Comparison of ENCODE assay signal across 15 mouse cellular contexts in the genomic region with DNA sequence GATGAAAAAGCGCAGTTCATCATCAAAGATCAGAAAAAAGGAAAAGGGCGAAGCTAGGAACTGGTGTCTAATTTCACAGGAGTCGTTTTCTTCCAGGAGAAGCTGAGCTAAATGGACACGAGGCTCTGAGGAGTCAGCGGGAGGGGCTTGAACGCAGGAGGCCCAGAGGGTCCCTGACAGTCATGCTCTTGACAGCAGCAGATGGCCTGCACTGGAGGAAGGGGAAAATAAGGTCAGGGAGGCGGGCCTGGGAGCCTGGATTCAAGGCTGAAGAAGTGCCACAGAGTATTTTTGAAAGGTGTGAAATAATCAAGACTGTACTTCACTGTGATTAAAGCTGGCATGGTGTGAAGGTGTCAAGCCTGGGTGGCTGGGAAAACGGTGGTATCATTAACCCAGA.
DNase-seq lines count a peak whose midpoint lies in the region; ATAC-seq lines count a peak whose summit lies in the region.
"Had no signal": no experiment of that assay in that cellular context is flagged by ENCODE, and none has a peak within 500 bp of the region (broad histone marks: within the 10 kb centered on the region; RNA-seq: fewer than 3 reads in every experiment).

No protein-coding gene starts in this region.

- H3K4me1 ChIP-seq in kidney, embryonic 16.5 days (ENCODE audit: insufficient read depth, low read length): no peaks in the 10 kb centered on the region
- 0 out of 2 replicates have a peak, but pooled peaks cover 2% of the 10 kb centered on the region for H3K4me1 ChIP-seq in forebrain, embryonic 16.5 days (replicated peaks; ENCODE audit: control insufficient read depth, insufficient read depth, low read length)
- 0 out of 2 replicates have a peak, but pooled peaks cover 3% of the 10 kb centered on the region for H3K4me1 ChIP-seq in midbrain, embryonic 14.5 days (ENCODE audit: control insufficient read depth, insufficient read depth, low read length)
- H3K4me1 ChIP-seq: embryonic facial prominence, embryonic 13.5 days had no signal

- no peak overlapping the region for H3K4me3 ChIP-seq in kidney, embryonic 16.5 days (ENCODE audit: low read length)
- no peak overlapping the region for H3K4me3 ChIP-seq in forebrain, embryonic 16.5 days (replicated peaks; ENCODE audit: low read length)
- no peak overlapping the region for H3K4me3 ChIP-seq in midbrain, embryonic 14.5 days (replicated peaks; ENCODE audit: low read depth, low read length)
- H3K4me3 ChIP-seq: embryonic facial prominence, embryonic 13.5 days; gastrocnemius, adult 2 months; heart, embryonic 13.5 days had no signal

- 14% methylated on average over 8 of the region's 8 CpGs for WGBS in kidney, embryonic 16.5 days
- WGBS in forebrain, embryonic 16.5 days: 27% methylated on average over 8 of the region's 8 CpGs
- 33% methylated on average over 8 of the region's 8 CpGs for WGBS in midbrain, embryonic 14.5 days

- no peak for DNase-seq in kidney, adult 11 months
- peak; percentile 81 for DNase-seq in embryo, embryonic 10 days (ENCODE audit: low spot score)
- DNase-seq in midbrain, embryonic 14.5 days: peak; percentile 34
- DNase-seq in urinary bladder, postnatal 36 days (ENCODE audit: low spot score in 2 of 2): no peak
- DNase-seq in lung, postnatal 14 days: no peak
- DNase-seq: gastrocnemius, adult 2 months; lung, postnatal 36 days; right cerebral cortex, adult 18-20 months; thymus, postnatal 4 days had no signal

- H3K27me3 ChIP-seq in kidney, embryonic 16.5 days (ENCODE audit: insufficient read depth, low read length): no peaks in the 10 kb centered on the region
- no peaks in the 10 kb centered on the region for H3K27me3 ChIP-seq in forebrain, embryonic 16.5 days (replicated peaks; ENCODE audit: control insufficient read depth, insufficient read depth, low read length)
- H3K27me3 ChIP-seq in midbrain, embryonic 14.5 days (ENCODE audit: control insufficient read depth, insufficient read depth, low read length): no peaks in the 10 kb centered on the region
- H3K27me3 ChIP-seq: embryonic facial prominence, embryonic 13.5 days; heart, embryonic 13.5 days had no signal

- no peak overlapping the region for H3K27ac ChIP-seq in kidney, embryonic 16.5 days (ENCODE audit: low read length)
- H3K27ac ChIP-seq in forebrain, embryonic 16.5 days (ENCODE audit: low read length): no peak overlapping the region
- no peak overlapping the region for H3K27ac ChIP-seq in midbrain, embryonic 14.5 days (replicated peaks; ENCODE audit: low read depth, low read length)
- H3K27ac ChIP-seq: embryonic facial prominence, embryonic 13.5 days; gastrocnemius, adult 2 months; heart, embryonic 13.5 days had no signal

- no peaks in the 10 kb centered on the region for H3K9me3 ChIP-seq in kidney, embryonic 16.5 days (ENCODE audit: low read length)
- no peaks in the 10 kb centered on the region for H3K9me3 ChIP-seq in forebrain, embryonic 16.5 days (ENCODE audit: control insufficient read depth, low read length)
- no peaks in the 10 kb centered on the region for H3K9me3 ChIP-seq in midbrain, embryonic 14.5 days (ENCODE audit: control insufficient read depth, low read length)
- H3K9me3 ChIP-seq: embryonic facial prominence, embryonic 13.5 days; heart, embryonic 13.5 days had no signal

- peak; percentile 42; the same call in 1 of the 2 replicates for ATAC-seq in kidney, embryonic 16.5 days (ENCODE audit: low FRiP score, low TSS enrichment)
- peak; percentile 93 for ATAC-seq in forebrain, embryonic 16.5 days
- peak; percentile 37; the same call in 1 of the 2 replicates for ATAC-seq in midbrain, embryonic 14.5 days (ENCODE audit: low FRiP score, low TSS enrichment)
- no peak for ATAC-seq in erythroid progenitor cell, adult 5-6 weeks (replicated peaks; ENCODE audit: low FRiP score, poor library complexity, severe bottlenecking)
- ATAC-seq: inflammation-experienced regulatory T-cells, adult 6 months had no signal

- H3K9ac ChIP-seq in kidney, embryonic 16.5 days (replicated peaks; ENCODE audit: low read length): no peak overlapping the region
- H3K9ac ChIP-seq in forebrain, embryonic 16.5 days (replicated peaks; ENCODE audit: low read depth, low read length): no peak overlapping the region
- H3K9ac ChIP-seq in midbrain, embryonic 14.5 days (replicated peaks; ENCODE audit: low read length): no peak overlapping the region
- H3K9ac ChIP-seq: embryonic facial prominence, embryonic 13.5 days; heart, embryonic 13.5 days had no signal

- H3K36me3 ChIP-seq in kidney, embryonic 16.5 days (ENCODE audit: insufficient read depth, low read length): no peaks in the 10 kb centered on the region
- H3K36me3 ChIP-seq in forebrain, embryonic 16.5 days (ENCODE audit: control insufficient read depth, insufficient read depth): no peaks in the 10 kb centered on the region
- no peaks in the 10 kb centered on the region for H3K36me3 ChIP-seq in midbrain, embryonic 14.5 days (ENCODE audit: control insufficient read depth, insufficient read depth, low read length)
- H3K36me3 ChIP-seq: embryonic facial prominence, embryonic 13.5 days; heart, embryonic 13.5 days had no signal

- no peak overlapping the region for H3K4me2 ChIP-seq in kidney, embryonic 16.5 days (replicated peaks; ENCODE audit: low read depth, low read length)
- H3K4me2 ChIP-seq in forebrain, embryonic 16.5 days (ENCODE audit: low read length): no peak overlapping the region
- no peak overlapping the region for H3K4me2 ChIP-seq in midbrain, embryonic 14.5 days (ENCODE audit: low read length)
- H3K4me2 ChIP-seq: embryonic facial prominence, embryonic 13.5 days; heart, embryonic 13.5 days had no signal

Comparison
In these comparisons a context has a peak if more than half of its experiments do, and no peak if none do; other contexts are left out.
1. DNase-seq: peak in embryo, embryonic 10 days (single experiment) and midbrain, embryonic 14.5 days (single experiment); none in kidney, adult 11 months (single experiment), urinary bladder, postnatal 36 days (0 of 2) and lung, postnatal 14 days (single experiment).